Mouse (Mus musculus): Measurements from ENCODE around the gene Cnot8. TPM values are rescaled to one million over a fixed set of nuclear protein-coding genes. Genes with fewer than 3 reads are reported as not detected.
A peak's percentile ranks its signal among the peaks of the same experiment; 100 is the strongest.

Cnot8 gene
- polyA plus RNA-seq, 1 experiment from 2014 or later: 39.8 TPM

GRCm38 (mm10) chr11:58129302-58129843 lies 25.4 kb downstream of the Cnot8 start:
- Histone ChIP-seq H3K36me3 (peaks cover 93% of the 10 kb centered on the region), H3K27ac (no peak overlapping the region), H3K27me3 (no peaks in the 10 kb centered on the region), H3K9me3 (replicated peaks) (no peaks in the 10 kb centered on the region), H3K4me2 (no peak overlapping the region), H3K4me1 (replicated peaks) (peaks cover 25% of the 10 kb centered on the region), H3K9ac (0 out of 2 replicates have a peak overlapping the region, but pooled peaks have one; percentile 14), H3K4me3 (replicated peaks) (no peak overlapping the region)
- DNase-seq (no peak), ATAC-seq (ENCODE audit: low read depth) (no peak)
- whole genome bisulfite sequencing (ENCODE audit: insufficient replicate concordance): 81% methylated on average over 6 of the region's 6 CpGs

- ATAC-seq (ENCODE audit: low read depth): no peak
- no peak overlapping the region for H3K27ac ChIP-seq
- H3K27me3 ChIP-seq: no peaks in the 10 kb centered on the region
- WGBS (ENCODE audit: insufficient replicate concordance): 84% methylated on average over 3 of the region's 3 CpGs
- no peak overlapping the region for H3K9ac ChIP-seq
- no peaks in the 10 kb centered on the region for H3K9me3 ChIP-seq (replicated peaks)
- H3K4me1 ChIP-seq (replicated peaks): peaks cover 19% of the 10 kb centered on the region
- H3K36me3 ChIP-seq: peaks cover 93% of the 10 kb centered on the region
- H3K4me2 ChIP-seq: no peak overlapping the region
- no peak overlapping the region for H3K4me3 ChIP-seq (replicated peaks)
- no peak for DNase-seq
These were observed 28.1 kb downstream of the Cnot8 start for GRCm38 (mm10) chr11:58132026-58132425.

GRCm38 (mm10) chr11:58134869-58135268 lies 30.9 kb downstream of the Cnot8 start:
- Histone ChIP-seq H3K27ac (no peak overlapping the region), H3K4me2 (no peak overlapping the region), H3K27me3 (no peaks in the 10 kb centered on the region), H3K9ac (no peak overlapping the region), H3K4me1 (replicated peaks) (no peaks in the 10 kb centered on the region), H3K36me3 (peaks cover 96% of the 10 kb centered on the region), H3K4me3 (replicated peaks) (no peak overlapping the region), H3K9me3 (replicated peaks) (no peaks in the 10 kb centered on the region)
- ATAC-seq (ENCODE audit: low read depth) (no peak), DNase-seq (no peak)

GRCm38 (mm10) chr11:58135296-58135695 lies 31.3 kb downstream of the Cnot8 start:
- no peak for ATAC-seq (ENCODE audit: low read depth)
- Histone ChIP-seq H3K4me2 (no peak overlapping the region), H3K9ac (no peak overlapping the region), H3K9me3 (replicated peaks) (no peaks in the 10 kb centered on the region), H3K27ac (no peak overlapping the region), H3K36me3 (peaks cover 95% of the 10 kb centered on the region), H3K4me3 (replicated peaks) (no peak overlapping the region), H3K4me1 (replicated peaks) (no peaks in the 10 kb centered on the region), H3K27me3 (no peaks in the 10 kb centered on the region)
- DNase-seq: no peak

GRCm38 (mm10) chr11:58136677-58137076 lies 32.7 kb downstream of the Cnot8 start:
- Histone ChIP-seq H3K4me2 (no peak overlapping the region), H3K36me3 (peaks cover 95% of the 10 kb centered on the region), H3K27ac (no peak overlapping the region), H3K4me3 (replicated peaks) (no peak overlapping the region), H3K4me1 (replicated peaks) (no peaks in the 10 kb centered on the region), H3K27me3 (no peaks in the 10 kb centered on the region), H3K9me3 (replicated peaks) (no peaks in the 10 kb centered on the region), H3K9ac (no peak overlapping the region)
- no peak for DNase-seq
- ATAC-seq (ENCODE audit: low read depth): no peak
- WGBS (ENCODE audit: insufficient replicate concordance): 80% methylated on average over 6 of the region's 6 CpGs

GRCm38 (mm10) chr11:58138821-58139220 lies 34.9 kb downstream of the Cnot8 start:
- no peak for ATAC-seq (ENCODE audit: low read depth)
- 65% methylated on average over 11 of the region's 11 CpGs for WGBS (ENCODE audit: insufficient replicate concordance)
- H3K4me1 ChIP-seq (replicated peaks): no peaks in the 10 kb centered on the region
- no peak overlapping the region for H3K4me2 ChIP-seq
- no peak overlapping the region for H3K4me3 ChIP-seq (replicated peaks)
- no peak for DNase-seq
- no peak overlapping the region for H3K9ac ChIP-seq
- H3K27ac ChIP-seq: no peak overlapping the region; the same call in 1 of the 2 replicates
- H3K36me3 ChIP-seq: peaks cover 93% of the 10 kb centered on the region
- H3K27me3 ChIP-seq: no peaks in the 10 kb centered on the region
- no peaks in the 10 kb centered on the region for H3K9me3 ChIP-seq (replicated peaks)

- peaks cover 93% of the 10 kb centered on the region for H3K36me3 ChIP-seq
- no peak overlapping the region for H3K9ac ChIP-seq
- H3K4me3 ChIP-seq (replicated peaks): no peak overlapping the region
- H3K9me3 ChIP-seq (replicated peaks): no peaks in the 10 kb centered on the region
- no peak for DNase-seq
- WGBS (ENCODE audit: insufficient replicate concordance): 81% methylated on average over 3 of the region's 3 CpGs
- no peak overlapping the region for H3K4me2 ChIP-seq
- ATAC-seq (ENCODE audit: low read depth): no peak
- H3K27me3 ChIP-seq: no peaks in the 10 kb centered on the region
- H3K4me1 ChIP-seq (replicated peaks): no peaks in the 10 kb centered on the region
- H3K27ac ChIP-seq: no peak overlapping the region
These were observed 35.5 kb downstream of the Cnot8 start for GRCm38 (mm10) chr11:58139466-58139865.

- ATAC-seq (ENCODE audit: low read depth): no peak
- no peak overlapping the region for H3K27ac ChIP-seq
- no peak overlapping the region for H3K9ac ChIP-seq
- H3K4me1 ChIP-seq (replicated peaks): no peaks in the 10 kb centered on the region
- 73% methylated on average over 9 of the region's 9 CpGs for WGBS (ENCODE audit: insufficient replicate concordance)
- no peaks in the 10 kb centered on the region for H3K9me3 ChIP-seq (replicated peaks)
- no peak overlapping the region for H3K4me2 ChIP-seq
- no peak for DNase-seq
- no peaks in the 10 kb centered on the region for H3K27me3 ChIP-seq
- no peak overlapping the region for H3K4me3 ChIP-seq (replicated peaks)
- peaks cover 94% of the 10 kb centered on the region for H3K36me3 ChIP-seq
These were observed 39.9 kb downstream of the Cnot8 start for GRCm38 (mm10) chr11:58143704-58144426.

GRCm38 (mm10) chr11:58146241-58146640 lies 42.3 kb downstream of the Cnot8 start:
- Histone ChIP-seq H3K9me3 (replicated peaks) (no peaks in the 10 kb centered on the region), H3K4me2 (no peak overlapping the region), H3K4me3 (replicated peaks) (no peak overlapping the region), H3K36me3 (peaks cover 92% of the 10 kb centered on the region), H3K4me1 (replicated peaks) (no peaks in the 10 kb centered on the region), H3K9ac (no peak overlapping the region), H3K27me3 (no peaks in the 10 kb centered on the region), H3K27ac (no peak overlapping the region)
- 89% methylated on average over 5 of the region's 5 CpGs for WGBS (ENCODE audit: insufficient replicate concordance)
- DNase-seq (no peak), ATAC-seq (ENCODE audit: low read depth) (no peak)

GRCm38 (mm10) chr11:58155458-58155857 lies 51.5 kb downstream of the Cnot8 start:
- Histone ChIP-seq H3K4me3 (replicated peaks) (no peak overlapping the region), H3K4me2 (no peak overlapping the region), H3K4me1 (replicated peaks) (peaks cover 13% of the 10 kb centered on the region), H3K9ac (no peak overlapping the region), H3K27me3 (no peaks in the 10 kb centered on the region), H3K36me3 (peaks cover 92% of the 10 kb centered on the region), H3K27ac (no peak overlapping the region), H3K9me3 (replicated peaks) (no peaks in the 10 kb centered on the region)
- DNase-seq (no peak), ATAC-seq (ENCODE audit: low read depth) (no peak)
- 82% methylated on average over 9 of the region's 9 CpGs for WGBS (ENCODE audit: insufficient replicate concordance)

- Histone ChIP-seq H3K27me3 (no peaks in the 10 kb centered on the region), H3K4me2 (no peak overlapping the region), H3K27ac (no peak overlapping the region), H3K9me3 (replicated peaks) (no peaks in the 10 kb centered on the region), H3K36me3 (peaks cover 91% of the 10 kb centered on the region), H3K4me1 (replicated peaks) (peaks cover 13% of the 10 kb centered on the region), H3K4me3 (replicated peaks) (no peak overlapping the region), H3K9ac (no peak overlapping the region)
- peak; percentile 47; the same call in 1 of the 2 replicates for ATAC-seq (ENCODE audit: low read depth)
- WGBS (ENCODE audit: insufficient replicate concordance): 46% methylated on average over 3 of the region's 3 CpGs
- DNase-seq: no peak
These were observed 52.9 kb downstream of the Cnot8 start for GRCm38 (mm10) chr11:58156871-58157270.

- Histone ChIP-seq H3K9ac (no peak overlapping the region), H3K4me3 (replicated peaks) (no peak overlapping the region), H3K9me3 (replicated peaks) (no peaks in the 10 kb centered on the region), H3K4me2 (no peak overlapping the region), H3K4me1 (replicated peaks) (peaks cover 32% of the 10 kb centered on the region), H3K27ac (no peak overlapping the region), H3K27me3 (no peaks in the 10 kb centered on the region), H3K36me3 (peaks cover 63% of the 10 kb centered on the region)
- ATAC-seq (ENCODE audit: low read depth): no peak
- DNase-seq: no peak
- WGBS (ENCODE audit: insufficient replicate concordance): 87% methylated on average over 2 of the region's 2 CpGs
These were observed 61.1 kb downstream of the Cnot8 start for GRCm38 (mm10) chr11:58165072-58165471.

All from liver, embryonic 13.5 days (tissue).